Mouse (Mus musculus): ENCODE data around the gene Ripk3. TPM values are rescaled to one million over a fixed set of nuclear protein-coding genes. Genes with fewer than 3 reads are reported as not detected.
"Not testable (repeated sequence)": the region's sequence is repeated elsewhere in the genome, so short reads cannot be mapped to it uniquely, and the experiment has no call there.

The Ripk3 gene
- polyA plus RNA-seq, 1 experiment from 2014 or later, result 32.0 TPM

GRCm38 (mm10) chr14:55767519-55768414 is 20.9 kb downstream of the Ripk3 start:
- peak overlapping the region; percentile 60 for H3K4me3 ChIP-seq
- WGBS, result 13% methylated on average over 52 of the region's 52 CpGs
- H3K27ac ChIP-seq, result peak overlapping the region; percentile 77
- no peaks in the 10 kb centered on the region for H3K9me3 ChIP-seq
- H3K27me3 ChIP-seq (ENCODE audit: insufficient read depth, poor library complexity, severe bottlenecking), result peaks cover 74% of the 10 kb centered on the region
- peaks cover 13% of the 10 kb centered on the region; the same call in 1 of the 2 replicates for H3K36me3 ChIP-seq
- DNase-seq (ENCODE audit: low spot score), result no peak
- H3K4me1 ChIP-seq, result peaks cover 42% of the 10 kb centered on the region

- no peak for DNase-seq (ENCODE audit: low spot score)
- peaks cover 60% of the 10 kb centered on the region for H3K4me1 ChIP-seq
- H3K4me3 ChIP-seq, result no peak within 1 kb of the TSS
- H3K9me3 ChIP-seq, result no peaks in the 10 kb centered on the region
- no peak within 1 kb of the TSS for H3K27ac ChIP-seq
- peaks cover 88% of the 10 kb centered on the region for H3K27me3 ChIP-seq (ENCODE audit: insufficient read depth, poor library complexity, severe bottlenecking)
- peaks cover 9% of the 10 kb centered on the region; the same call in 1 of the 2 replicates for H3K36me3 ChIP-seq
- 70% methylated on average over 4 of the region's 4 CpGs for WGBS
These were observed 23.0 kb downstream of the Ripk3 start, which contains the start of gene Ltb4r1 for GRCm38 (mm10) chr14:55765696-55766095. TSS of gene Ltb4r1 (plus strand) at chr14:55765962.

GRCm38 (mm10) chr14:55763166-55763565 is 25.5 kb downstream of the Ripk3 start:
- H3K27me3 ChIP-seq (ENCODE audit: insufficient read depth, poor library complexity, severe bottlenecking), result peaks cover 74% of the 10 kb centered on the region
- no peaks in the 10 kb centered on the region for H3K36me3 ChIP-seq
- H3K27ac ChIP-seq, result peak overlapping the region; percentile 42; the same call in 1 of the 2 replicates
- no peak overlapping the region for H3K4me3 ChIP-seq
- DNase-seq (ENCODE audit: low spot score), result no peak
- H3K9me3 ChIP-seq, result no peaks in the 10 kb centered on the region
- peaks cover 53% of the 10 kb centered on the region for H3K4me1 ChIP-seq
- 28% methylated on average over 7 of the region's 7 CpGs for WGBS

DNA sequence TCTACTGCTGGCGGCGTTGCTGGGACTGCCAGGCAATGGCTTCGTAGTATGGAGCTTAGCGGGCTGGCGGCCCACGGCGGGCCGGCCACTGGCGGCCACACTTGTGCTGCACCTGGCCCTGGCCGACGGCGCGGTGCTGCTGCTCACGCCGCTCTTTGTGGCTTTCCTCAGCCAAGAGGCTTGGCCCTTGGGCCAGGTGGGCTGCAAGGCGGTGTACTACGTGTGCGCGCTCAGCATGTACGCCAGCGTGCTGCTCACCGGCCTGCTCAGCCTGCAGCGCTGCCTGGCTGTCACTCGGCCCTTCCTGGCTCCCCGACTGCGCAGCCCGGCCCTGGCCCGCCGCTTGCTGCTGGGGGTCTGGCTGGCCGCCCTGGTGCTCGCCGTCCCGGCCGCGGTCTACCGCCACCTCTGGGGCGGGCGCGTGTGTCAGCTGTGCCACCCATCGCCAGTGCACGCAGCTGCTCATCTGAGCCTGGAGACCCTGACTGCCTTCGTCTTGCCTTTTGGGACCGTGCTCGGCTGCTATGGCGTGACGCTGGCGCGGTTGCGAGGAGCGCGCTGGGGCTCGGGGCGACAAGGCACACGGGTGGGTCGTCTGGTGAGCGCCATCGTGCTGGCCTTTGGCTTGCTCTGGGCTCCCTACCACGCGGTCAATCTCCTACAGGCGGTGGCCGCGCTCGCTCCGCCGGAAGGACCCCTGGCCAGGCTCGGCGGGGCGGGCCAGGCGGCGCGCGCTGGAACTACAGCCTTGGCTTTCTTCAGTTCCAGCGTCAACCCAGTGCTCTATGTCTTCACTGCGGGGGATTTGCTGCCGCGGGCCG is 26.5 kb downstream of the Ripk3 start:
- Histone ChIP-seq H3K4me1 (peaks cover 52% of the 10 kb centered on the region), H3K27ac (peak overlapping the region; percentile 90), H3K36me3 (no peaks in the 10 kb centered on the region), H3K9me3 (no peaks in the 10 kb centered on the region), H3K4me3 (peak overlapping the region; percentile 72), H3K27me3 (ENCODE audit: insufficient read depth, poor library complexity, severe bottlenecking) (peaks cover 65% of the 10 kb centered on the region)
- DNase-seq (ENCODE audit: low spot score), result no peak
- 1% methylated on average over 77 of the region's 77 CpGs for WGBS

DNA sequence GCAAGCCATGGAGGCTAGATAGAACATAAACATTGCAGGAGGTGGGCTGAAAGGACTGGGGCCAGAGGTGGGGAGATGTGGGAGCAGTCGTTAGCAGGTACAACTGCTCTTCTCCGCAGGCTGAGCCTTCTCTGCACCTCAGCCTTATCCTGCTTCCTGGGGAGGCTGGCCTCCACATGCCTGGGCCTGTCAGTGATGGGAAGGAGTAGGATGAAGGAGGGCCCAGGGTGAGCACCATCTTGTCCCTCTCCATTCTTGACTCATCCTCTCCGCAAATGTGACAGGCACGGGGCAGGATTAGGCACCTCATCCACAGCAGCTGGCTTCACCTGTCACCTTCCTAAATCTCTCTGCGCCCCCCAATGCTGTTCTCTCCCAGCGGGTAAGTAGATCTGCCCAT is 27.5 kb downstream of the Ripk3 start, which contains the start of gene Ltb4r2:
Gene Ltb4r2 (plus strand): TSS at position 266 of the 400 bp plus-strand sequence.
- 55% methylated on average over 6 of the region's 6 CpGs for WGBS
- no peak for DNase-seq (ENCODE audit: low spot score)
- Histone ChIP-seq H3K27ac (peak within 1 kb of the TSS; percentile 90), H3K9me3 (no peaks in the 10 kb centered on the region), H3K4me1 (peaks cover 50% of the 10 kb centered on the region), H3K27me3 (ENCODE audit: insufficient read depth, poor library complexity, severe bottlenecking) (peaks cover 54% of the 10 kb centered on the region), H3K4me3 (peak within 1 kb of the TSS; percentile 72), H3K36me3 (peaks cover 7% of the 10 kb centered on the region; the same call in 1 of the 2 replicates)

GRCm38 (mm10) chr14:55760156-55760555 is 28.5 kb downstream of the Ripk3 start:
- H3K27ac ChIP-seq, H3K9me3 ChIP-seq: not testable (repeated sequence)
- H3K27me3 ChIP-seq (ENCODE audit: insufficient read depth, poor library complexity, severe bottlenecking), result peaks cover 44% of the 10 kb centered on the region
- peak overlapping the region; percentile 23; the same call in 1 of the 2 replicates for H3K4me3 ChIP-seq
- DNase-seq (ENCODE audit: low spot score), result peak; percentile 92
- H3K4me1 ChIP-seq, result peaks cover 50% of the 10 kb centered on the region
- peaks cover 17% of the 10 kb centered on the region for H3K36me3 ChIP-seq
- WGBS, result 3% methylated on average over 6 of the region's 6 CpGs

DNA sequence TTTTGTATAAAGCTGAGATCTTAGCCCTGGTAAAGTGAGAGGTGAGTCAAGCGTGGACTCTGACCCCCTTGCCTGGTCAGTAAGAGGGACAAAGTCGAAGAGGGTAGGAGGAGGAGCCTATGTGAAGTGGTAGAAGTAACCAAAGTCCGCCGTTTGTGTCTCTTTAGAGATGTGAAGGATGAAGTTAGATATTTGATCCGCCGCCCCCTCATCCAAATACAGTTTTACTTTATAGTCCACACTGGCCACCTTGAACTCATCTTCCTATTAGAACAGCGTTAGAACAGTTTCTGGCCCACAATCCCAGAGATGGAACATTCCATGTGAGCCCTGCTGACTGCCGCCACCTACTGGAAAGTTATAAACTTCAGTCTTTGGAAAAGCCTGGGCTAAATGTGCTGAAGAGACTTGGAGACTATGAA is 30.3 kb downstream of the Ripk3 start, which contains the start of gene Cideb:
Gene Cideb (minus strand): TSS at position 96 of the 422 bp plus-strand sequence.
- DNase-seq (ENCODE audit: low spot score), result no peak
- WGBS, result 14% methylated on average over 8 of the region's 8 CpGs
- H3K36me3 ChIP-seq, result peaks cover 35% of the 10 kb centered on the region
- H3K27me3 ChIP-seq (ENCODE audit: insufficient read depth, poor library complexity, severe bottlenecking), result peaks cover 32% of the 10 kb centered on the region
- peak within 1 kb of the TSS; percentile 30 for H3K4me3 ChIP-seq
- H3K9me3 ChIP-seq, result no peaks in the 10 kb centered on the region
- H3K4me1 ChIP-seq, result peaks cover 42% of the 10 kb centered on the region
- peak within 1 kb of the TSS; percentile 65 for H3K27ac ChIP-seq

DNA sequence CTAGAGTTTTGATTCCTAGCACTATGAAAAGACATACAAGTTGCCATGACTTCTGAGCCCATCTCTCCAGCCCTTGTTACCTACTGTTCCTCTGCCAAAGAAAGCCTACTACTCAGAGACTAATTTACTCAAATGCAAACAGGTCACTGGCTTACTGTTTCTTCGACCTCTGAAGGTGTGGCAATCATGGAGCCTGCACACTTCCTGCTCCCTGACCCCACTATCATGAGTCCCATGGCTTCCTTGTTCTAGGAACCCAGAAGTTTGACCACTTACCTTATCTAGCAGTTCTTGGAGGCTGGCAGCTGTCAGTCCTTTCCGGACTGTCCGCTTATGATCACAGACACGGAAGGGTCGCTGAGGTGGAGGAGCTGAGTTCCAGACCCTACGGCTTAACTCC is 31.1 kb downstream of the Ripk3 start:
- no peak overlapping the region for H3K27ac ChIP-seq

GRCm38 (mm10) chr14:55747051-55747847 is 41.4 kb downstream of the Ripk3 start:
- H3K4me1 ChIP-seq, result peaks cover 31% of the 10 kb centered on the region
- no peak overlapping the region for H3K27ac ChIP-seq
- H3K36me3 ChIP-seq, result peaks cover 54% of the 10 kb centered on the region
- WGBS, result 84% methylated on average over 10 of the region's 10 CpGs
- no peak for DNase-seq (ENCODE audit: low spot score)
- H3K9me3 ChIP-seq, result no peaks in the 10 kb centered on the region
- H3K27me3 ChIP-seq (ENCODE audit: insufficient read depth, poor library complexity, severe bottlenecking), result no peaks in the 10 kb centered on the region
- peak overlapping the region; percentile 86 for H3K4me3 ChIP-seq

More for the DNA sequence above, 31.1 kb downstream of the Ripk3 start:
- 34% methylated on average over 6 of the region's 6 CpGs for WGBS
- Histone ChIP-seq H3K36me3 (peaks cover 43% of the 10 kb centered on the region), H3K9me3 (no peaks in the 10 kb centered on the region), H3K27me3 (ENCODE audit: insufficient read depth, poor library complexity, severe bottlenecking) (peaks cover 24% of the 10 kb centered on the region), H3K4me1 (peaks cover 34% of the 10 kb centered on the region), H3K4me3 (peak overlapping the region; percentile 30)
- DNase-seq (ENCODE audit: low spot score), result no peak

GRCm38 (mm10) chr14:55745861-55746237 is 42.8 kb downstream of the Ripk3 start:
- Histone ChIP-seq H3K36me3 (peaks cover 46% of the 10 kb centered on the region), H3K4me3 (peak overlapping the region; percentile 86), H3K27me3 (ENCODE audit: insufficient read depth, poor library complexity, severe bottlenecking) (no peaks in the 10 kb centered on the region), H3K4me1 (peaks cover 31% of the 10 kb centered on the region), H3K9me3 (no peaks in the 10 kb centered on the region), H3K27ac (peak overlapping the region; percentile 87)
- DNase-seq (ENCODE audit: low spot score), result no peak
- under 1% methylated on average over 31 of the region's 31 CpGs for WGBS

DNA sequence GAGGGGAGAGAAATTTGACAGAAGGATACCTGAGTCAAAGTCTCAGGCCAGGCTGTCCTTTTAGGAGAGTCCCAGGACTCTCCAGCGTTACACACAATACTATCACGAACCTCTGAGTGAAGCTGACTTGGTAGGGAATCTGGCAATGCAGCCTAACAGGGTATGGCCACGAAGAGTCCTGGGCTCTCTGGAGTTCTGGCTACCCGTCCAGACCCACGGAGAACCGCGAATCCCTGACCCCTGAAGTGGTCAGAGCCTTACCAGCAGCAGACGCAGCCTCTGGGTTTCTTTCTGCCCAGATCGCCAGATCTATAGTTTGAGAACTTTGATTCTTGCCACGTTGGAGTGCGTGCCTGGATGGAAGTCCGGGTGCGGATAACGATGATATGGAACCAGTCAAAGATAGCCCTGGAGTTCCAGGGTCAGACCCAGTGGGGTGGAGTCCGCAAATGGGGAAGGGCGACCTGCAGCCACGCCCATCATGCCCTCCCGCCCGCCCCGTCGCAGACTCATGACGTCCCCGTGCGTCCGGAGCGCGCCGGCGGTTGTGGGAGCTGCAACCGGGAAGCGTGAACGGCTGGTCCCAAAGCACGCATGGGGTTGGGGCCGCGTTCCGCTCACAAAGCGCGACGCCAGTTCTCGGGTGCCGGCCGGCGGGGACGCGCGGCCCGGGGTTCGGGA is 43.3 kb downstream of the Ripk3 start, which contains the start of the genes Dhrs1 and Nop9:
Gene Dhrs1 (minus strand): TSS at position 511 of the 681 bp plus-strand sequence.
Gene Nop9 (plus strand): TSS at position 514 of the 681 bp plus-strand sequence.
- H3K4me1 ChIP-seq, result peaks cover 31% of the 10 kb centered on the region
- H3K9me3 ChIP-seq, result no peaks in the 10 kb centered on the region
- H3K4me3 ChIP-seq, result peak within 1 kb of the TSS; percentile 86
- no peaks in the 10 kb centered on the region for H3K27me3 ChIP-seq (ENCODE audit: insufficient read depth, poor library complexity, severe bottlenecking)
- H3K27ac ChIP-seq, result peak within 1 kb of the TSS; percentile 87
- DNase-seq (ENCODE audit: low spot score), result peak; percentile 96
- peaks cover 46% of the 10 kb centered on the region for H3K36me3 ChIP-seq
- 2% methylated on average over 48 of the region's 48 CpGs for WGBS

Measured in heart, embryonic 10.5 days (tissue).